Mouse (Mus musculus) hindbrain, postnatal 0 days (tissue): ENCODE results near the gene Tesmin. TPM values are rescaled to one million over a fixed set of nuclear protein-coding genes. Genes with fewer than 3 reads are reported as not detected.

Experiments used
- ATAC-seq: fragments of 200-750 bp; cut with Nextera tagmentation; 2 replicates; pipeline ENCODE4 v1.8.0; 2017; ENCODE audit warnings: mild to moderate bottlenecking, moderate TSS enrichment, moderate library complexity
- DNase-seq: peaks from one replicate; pipeline ENCODE4 v3.0.0-alpha.2; 2015; ENCODE audit warnings: low spot score
- H3K27ac ChIP-seq: fragments of 300-500 bp; sonication (generic); 2 replicates; pipeline ENCODE4 v1.5.1; 2014; ENCODE audit warnings: mild to moderate bottlenecking
- H3K27me3 ChIP-seq: fragments of 300-500 bp; sonication (generic); 2 replicates; pipeline ENCODE4 v1.6.1; 2014; ENCODE audit warnings: low read length, mixed read lengths; ENCODE audit not compliant: insufficient read depth
- H3K36me3 ChIP-seq: fragments of 300-500 bp; sonication (generic); 2 replicates; pipeline ENCODE4 v1.6.1; 2014; ENCODE audit warnings: low read length, mixed read lengths; ENCODE audit not compliant: insufficient read depth
- H3K4me1 ChIP-seq: fragments of 300-500 bp; sonication (generic); 2 replicates; pipeline ENCODE4 v1.6.1; 2014; ENCODE audit warnings: antibody characterized with exemption, low read length, mixed read lengths; ENCODE audit not compliant: insufficient read depth
- H3K4me2 ChIP-seq: fragments of 300-500 bp; sonication (generic); 2 replicates; pipeline ENCODE4 v1.6.1; 2014; ENCODE audit warnings: low read depth, mild to moderate bottlenecking, low read length, moderate library complexity, mixed read lengths
- H3K4me3 ChIP-seq: fragments of 300-500 bp; sonication (generic); 2 replicates; pipeline ENCODE4 v1.5.1; 2014; ENCODE audit warnings: low read length
- H3K9ac ChIP-seq: fragments of 300-500 bp; sonication (generic); replicated peaks from 2 replicates; pipeline ENCODE4 v1.6.1; 2014; ENCODE audit warnings: mild to moderate bottlenecking, low read length, moderate library complexity, mixed read lengths
- H3K9me3 ChIP-seq: fragments of 300-500 bp; sonication (generic); 2 replicates; pipeline ENCODE4 v1.6.1; 2016; ENCODE audit warnings: low read length, mixed read lengths
- CTCF ChIP-seq: IDR thresholded peaks from 2 replicates; pipeline ENCODE4 v1.5.1; 2016; ENCODE audit warnings: antibody characterized with exemption, control low read depth, low read depth
- WGBS: fragments of 180-500 bp; shearing (Covaris S2); extraction: QIAGEN DNeasy Blood & Tissue Kit; methylation state at CpG from one replicate; pipeline ENCODE4 v1.1.7; 2014; 5-methylcytosine and 5-hydroxymethylcytosine counted together
- polyA plus RNA-seq: library from polyadenylated mRNA; unstranded; fragments of >200 nt; fragmentation: Nextera tagmentation; extraction: Ambion mirVana; gene quantifications from 2 replicates; pipeline ENCODE4 v1.2.1, GENCODE M21; 2015
- total RNA-seq: library from RNA; depleted of rRNA; stranded (reverse); fragments of >200 nt; gene quantifications from 2 replicates; pipeline ENCODE4 v1.2.3, GENCODE M21; 2014

Tesmin gene
- total and polyA plus RNA-seq, 2 experiments from 2014 or later = 1.1 to 1.3 TPM

GRCm38 (mm10) chr19:3365089-3365488 lies 23.6 kb upstream of the Tesmin start:
- 92% methylated on average over 3 of the region's 3 CpGs for WGBS
- Histone ChIP-seq H3K27me3 (no peaks in the 10 kb centered on the region), H3K9me3 (no peaks in the 10 kb centered on the region), H3K9ac (no peak overlapping the region), H3K4me3 (no peak overlapping the region), H3K27ac (no peak overlapping the region), H3K4me1 (no peaks in the 10 kb centered on the region), H3K4me2 (no peak overlapping the region), H3K36me3 (peaks cover 4% of the 10 kb centered on the region; the same call in 1 of the 2 replicates)
- ATAC-seq (no peak), DNase-seq (no peak)
- 0 out of 2 replicates have a peak, but pooled peaks have one; percentile 18 for TF ChIP-seq CTCF

- 0 out of 2 replicates have a peak, but pooled peaks cover 4% of the 10 kb centered on the region for H3K36me3 ChIP-seq
- no peak overlapping the region for H3K27ac ChIP-seq
- H3K4me1 ChIP-seq = no peaks in the 10 kb centered on the region
- DNase-seq (no peak), ATAC-seq (no peak)
- no peak overlapping the region for H3K4me3 ChIP-seq
- no peaks in the 10 kb centered on the region for H3K9me3 ChIP-seq
- H3K9ac ChIP-seq = no peak overlapping the region
- no peak overlapping the region for H3K4me2 ChIP-seq
- 89% methylated on average over 3 of the region's 3 CpGs for WGBS
- no peaks in the 10 kb centered on the region for H3K27me3 ChIP-seq
- no peak for TF ChIP-seq CTCF
Observed at GRCm38 (mm10) chr19:3368276-3368675, 20.4 kb upstream of the Tesmin start.

- 57% methylated on average over 12 of the region's 12 CpGs for WGBS
- ATAC-seq = no peak
- no peaks in the 10 kb centered on the region for H3K27me3 ChIP-seq
- no peak overlapping the region for H3K4me3 ChIP-seq
- H3K9me3 ChIP-seq = no peaks in the 10 kb centered on the region
- no peaks in the 10 kb centered on the region for H3K36me3 ChIP-seq
- no peak overlapping the region for H3K4me2 ChIP-seq
- H3K4me1 ChIP-seq = no peaks in the 10 kb centered on the region
- no peak overlapping the region for H3K27ac ChIP-seq
- H3K9ac ChIP-seq = no peak overlapping the region
- no peak for TF ChIP-seq CTCF
- no peak for DNase-seq
Observed at GRCm38 (mm10) chr19:3373380-3373779, 15.3 kb upstream of the Tesmin start.

- WGBS = 72% methylated on average over 2 of the region's 2 CpGs
- no peak overlapping the region for H3K4me2 ChIP-seq
- peak; percentile 34 for TF ChIP-seq CTCF
- H3K9ac ChIP-seq = no peak overlapping the region
- no peak for ATAC-seq
- no peaks in the 10 kb centered on the region for H3K4me1 ChIP-seq
- no peaks in the 10 kb centered on the region for H3K27me3 ChIP-seq
- H3K27ac ChIP-seq = no peak overlapping the region
- no peak overlapping the region for H3K4me3 ChIP-seq
- no peaks in the 10 kb centered on the region for H3K9me3 ChIP-seq
- no peaks in the 10 kb centered on the region for H3K36me3 ChIP-seq
- no peak for DNase-seq
Observed at GRCm38 (mm10) chr19:3374028-3374427, 14.6 kb upstream of the Tesmin start.

GRCm38 (mm10) chr19:3375945-3376495 lies 12.6 kb upstream of the Tesmin start:
- DNase-seq (no peak), ATAC-seq (no peak)
- 67% methylated on average over 7 of the region's 7 CpGs for WGBS

GRCm38 (mm10) chr19:3376966-3377715 lies 11.5 kb upstream of the Tesmin start:
- H3K9ac ChIP-seq = no peak overlapping the region
- no peak overlapping the region for H3K27ac ChIP-seq
- no peaks in the 10 kb centered on the region for H3K4me1 ChIP-seq
- no peaks in the 10 kb centered on the region for H3K36me3 ChIP-seq
- H3K9me3 ChIP-seq = no peaks in the 10 kb centered on the region
- 41% methylated on average over 4 of the region's 4 CpGs for whole genome bisulfite sequencing
- no peak for TF ChIP-seq CTCF
- DNase-seq = no peak
- H3K27me3 ChIP-seq = no peaks in the 10 kb centered on the region
- no peak overlapping the region for H3K4me2 ChIP-seq
- no peak for ATAC-seq
- no peak overlapping the region for H3K4me3 ChIP-seq

More at GRCm38 (mm10) chr19:3375945-3376495, 12.6 kb upstream of the Tesmin start:
- no peak overlapping the region for H3K4me2 ChIP-seq
- H3K27ac ChIP-seq = no peak overlapping the region
- no peak overlapping the region for H3K4me3 ChIP-seq
- H3K36me3 ChIP-seq = no peaks in the 10 kb centered on the region
- no peak overlapping the region for H3K9ac ChIP-seq
- H3K4me1 ChIP-seq = no peaks in the 10 kb centered on the region
- no peaks in the 10 kb centered on the region for H3K9me3 ChIP-seq
- TF ChIP-seq CTCF = no peak
- no peaks in the 10 kb centered on the region for H3K27me3 ChIP-seq

- ATAC-seq = no peak
- WGBS = 98% methylated on average over 3 of the region's 3 CpGs
- H3K27me3 ChIP-seq = no peaks in the 10 kb centered on the region
Observed at GRCm38 (mm10) chr19:3378614-3379013, 10.0 kb upstream of the Tesmin start.

More at GRCm38 (mm10) chr19:3378614-3379013, 10.0 kb upstream of the Tesmin start:
- Histone ChIP-seq H3K27ac (no peak overlapping the region), H3K4me1 (no peaks in the 10 kb centered on the region), H3K4me3 (no peak overlapping the region), H3K36me3 (no peaks in the 10 kb centered on the region), H3K4me2 (no peak overlapping the region), H3K9ac (no peak overlapping the region), H3K9me3 (no peaks in the 10 kb centered on the region)
- TF ChIP-seq CTCF = no peak
- no peak for DNase-seq
